Mouse (Mus musculus): Measurements from ENCODE around the gene Gm1527.
"Not testable (repeated sequence)": the region's sequence is repeated elsewhere in the genome, so short reads cannot be mapped to it uniquely, and the experiment has no call there.

DNA sequence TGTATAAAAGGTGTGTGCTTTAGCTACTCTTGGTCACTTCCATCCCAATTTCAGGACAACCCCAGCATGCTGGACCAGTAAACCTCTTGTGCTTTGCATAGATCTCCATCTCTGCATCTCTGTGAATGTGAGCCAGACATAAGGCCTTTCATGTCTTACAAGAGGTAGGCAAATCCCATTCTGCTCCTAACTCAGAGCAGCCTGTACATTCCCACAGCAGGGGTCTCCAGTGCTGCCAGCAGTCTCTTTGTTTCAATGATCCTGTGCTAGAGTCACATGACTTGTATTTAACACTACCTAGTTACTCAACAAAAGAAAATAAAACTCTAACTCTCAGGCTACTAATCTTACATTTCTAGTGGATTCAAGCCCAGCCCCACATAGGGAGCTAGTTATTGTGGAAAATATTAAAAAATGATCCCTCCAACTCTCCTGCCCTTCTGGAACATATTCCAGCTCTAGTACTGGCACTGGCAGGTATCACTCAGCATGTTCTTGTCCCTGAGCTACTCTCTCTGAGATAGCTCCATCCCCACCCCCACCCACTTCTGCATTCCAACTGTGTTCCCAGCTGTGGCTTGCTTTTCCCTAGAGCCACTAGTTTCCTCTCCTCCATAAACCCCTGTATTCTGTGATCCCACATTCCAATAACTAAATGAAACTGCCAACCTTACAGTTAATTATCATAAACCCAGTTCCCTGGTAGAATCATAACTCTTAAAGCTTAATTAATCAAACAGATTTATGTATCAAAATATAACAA, 32.6 kb upstream of the Gm1527 start:
- TF ChIP-seq CTCF (IDR thresholded peaks at IDR 0.05; ENCODE audit: borderline replicate concordance, control insufficient read depth, extremely low read depth, insufficient read depth, low read length, poor library complexity); POLR2A (IDR thresholded peaks at IDR 0.05; ENCODE audit: control insufficient read depth, extremely low read depth, insufficient read depth, low read length, poor library complexity): not testable (repeated sequence)
